Mouse (Mus musculus) hindbrain, embryonic 15.5 days (tissue): ENCODE data around the gene Cabcoco1. TPM values are rescaled to one million over a fixed set of nuclear protein-coding genes. Genes with fewer than 3 reads are reported as not detected.
A peak's percentile ranks its signal among the peaks of the same experiment; 100 is the strongest.

ENCODE experiments used
- ATAC-seq: fragments of 200-750 bp; cut with Nextera tagmentation; 2 replicates; pipeline ENCODE4 v1.8.0; 2017; ENCODE audit warnings: low read depth, moderate number of reproducible peaks, moderate TSS enrichment; ENCODE audit not compliant: low FRiP score
- H3K27ac ChIP-seq: fragments of 300-500 bp; sonication (generic); replicated peaks from 2 replicates; pipeline ENCODE4 v1.5.1; 2015; ENCODE audit warnings: mild to moderate bottlenecking, inconsistent platforms
- H3K27me3 ChIP-seq: fragments of 300-500 bp; sonication (generic); 2 replicates; pipeline ENCODE4 v1.6.1; 2015; ENCODE audit warnings: control low read depth, inconsistent platforms
- H3K36me3 ChIP-seq: fragments of 300-500 bp; sonication (generic); 2 replicates; pipeline ENCODE4 v1.6.1; 2015; ENCODE audit warnings: control low read depth, inconsistent platforms
- H3K4me1 ChIP-seq: fragments of 300-500 bp; sonication (generic); replicated peaks from 2 replicates; pipeline ENCODE4 v1.6.1; 2015; ENCODE audit warnings: control low read depth, inconsistent platforms
- H3K4me2 ChIP-seq: fragments of 300-500 bp; sonication (generic); 2 replicates; pipeline ENCODE4 v1.6.1; 2015; ENCODE audit warnings: moderate library complexity, mild to moderate bottlenecking, inconsistent platforms
- H3K4me3 ChIP-seq: fragments of 300-500 bp; sonication (generic); 2 replicates; pipeline ENCODE4 v1.5.1; 2015; ENCODE audit warnings: mild to moderate bottlenecking, inconsistent platforms
- H3K9ac ChIP-seq: fragments of 300-500 bp; sonication (generic); 2 replicates; pipeline ENCODE4 v1.6.1; 2015; ENCODE audit warnings: inconsistent platforms
- H3K9me3 ChIP-seq: fragments of 300-500 bp; sonication (generic); 2 replicates; pipeline ENCODE4 v1.6.1; 2016; ENCODE audit warnings: control low read depth, inconsistent platforms
- WGBS: fragments of 180-500 bp; shearing (Covaris S2); methylation state at CpG from one replicate; pipeline ENCODE4 v1.1.7; 2015; 5-methylcytosine and 5-hydroxymethylcytosine counted together
- polyA plus RNA-seq: library from polyadenylated mRNA; unstranded; fragments of >200 nt; fragmentation: Nextera tagmentation; extraction: Ambion mirVana; gene quantifications from 2 replicates; pipeline ENCODE4 v1.2.1, GENCODE M21; 2015

Gene Cabcoco1
- polyA plus RNA-seq, 1 experiment from 2014 or later: 3.4 TPM

GRCm38 (mm10) chr10:68550668-68551267 is 9.1 kb upstream of the Cabcoco1 start:
- Histone ChIP-seq H3K36me3 (no peaks in the 10 kb centered on the region), H3K9me3 (no peaks in the 10 kb centered on the region), H3K4me3 (no peak overlapping the region), H3K4me1 (no peaks in the 10 kb centered on the region; the same call in 1 of the 2 replicates), H3K27ac (peak overlapping the region; percentile 42), H3K9ac (no peak overlapping the region), H3K4me2 (no peak overlapping the region), H3K27me3 (no peaks in the 10 kb centered on the region)
- WGBS: 65% methylated on average over 9 of the region's 9 CpGs
- no peak for ATAC-seq

GRCm38 (mm10) chr10:68543107-68543506 is 1.4 kb upstream of the Cabcoco1 start:
- peaks cover 18% of the 10 kb centered on the region for H3K4me1 ChIP-seq
- WGBS: 74% methylated on average over 3 of the region's 3 CpGs
- H3K36me3 ChIP-seq: no peaks in the 10 kb centered on the region
- H3K9ac ChIP-seq: no peak overlapping the region
- no peak overlapping the region for H3K4me2 ChIP-seq
- no peaks in the 10 kb centered on the region for H3K9me3 ChIP-seq
- no peak overlapping the region for H3K4me3 ChIP-seq
- H3K27ac ChIP-seq: no peak overlapping the region
- H3K27me3 ChIP-seq: no peaks in the 10 kb centered on the region
- no peak for ATAC-seq

GRCm38 (mm10) chr10:68541943-68542420 is 286 bp upstream of the Cabcoco1 start:
- WGBS: 39% methylated on average over 7 of the region's 7 CpGs
- ATAC-seq: no peak
- no peak overlapping the region for H3K9ac ChIP-seq

GRCm38 (mm10) chr10:68540612-68541011 is 1.1 kb downstream of the Cabcoco1 start:
- Histone ChIP-seq H3K9me3 (no peaks in the 10 kb centered on the region), H3K4me1 (peaks cover 18% of the 10 kb centered on the region), H3K4me2 (peak overlapping the region; percentile 56), H3K27me3 (no peaks in the 10 kb centered on the region), H3K36me3 (no peaks in the 10 kb centered on the region), H3K4me3 (no peak overlapping the region), H3K27ac (peak overlapping the region; percentile 63), H3K9ac (no peak overlapping the region; the same call in 1 of the 2 replicates)
- peak; percentile 73; the same call in 1 of the 2 replicates for ATAC-seq
- 19% methylated on average over 3 of the region's 3 CpGs for WGBS

More at GRCm38 (mm10) chr10:68541943-68542420, 286 bp upstream of the Cabcoco1 start:
- no peaks in the 10 kb centered on the region for H3K36me3 ChIP-seq
- peak overlapping the region; percentile 34 for H3K4me3 ChIP-seq
- H3K27me3 ChIP-seq: no peaks in the 10 kb centered on the region
- no peak overlapping the region for H3K27ac ChIP-seq
- H3K4me1 ChIP-seq: peaks cover 18% of the 10 kb centered on the region
- peak overlapping the region; percentile 56 for H3K4me2 ChIP-seq
- H3K9me3 ChIP-seq: no peaks in the 10 kb centered on the region

- Histone ChIP-seq H3K9ac (no peak overlapping the region), H3K36me3 (no peaks in the 10 kb centered on the region), H3K27me3 (no peaks in the 10 kb centered on the region), H3K9me3 (no peaks in the 10 kb centered on the region), H3K27ac (no peak overlapping the region), H3K4me1 (peaks cover 18% of the 10 kb centered on the region), H3K4me3 (no peak overlapping the region), H3K4me2 (no peak overlapping the region)
- ATAC-seq: no peak
- 70% methylated on average over 4 of the region's 4 CpGs for WGBS
These were observed 4.3 kb downstream of the Cabcoco1 start for GRCm38 (mm10) chr10:68537261-68537950.

GRCm38 (mm10) chr10:68529364-68530049 is 12.2 kb downstream of the Cabcoco1 start:
- H3K4me1 ChIP-seq: no peaks in the 10 kb centered on the region
- H3K4me3 ChIP-seq: no peak overlapping the region
- WGBS: 92% methylated on average over 10 of the region's 10 CpGs
- no peaks in the 10 kb centered on the region for H3K36me3 ChIP-seq
- H3K9ac ChIP-seq: no peak overlapping the region
- H3K27me3 ChIP-seq: no peaks in the 10 kb centered on the region
- no peak for ATAC-seq
- no peak overlapping the region for H3K4me2 ChIP-seq
- no peak overlapping the region for H3K27ac ChIP-seq
- H3K9me3 ChIP-seq: no peaks in the 10 kb centered on the region

GRCm38 (mm10) chr10:68528958-68529357 is 12.7 kb downstream of the Cabcoco1 start:
- ATAC-seq: no peak
- H3K4me2 ChIP-seq: no peak overlapping the region
- H3K4me3 ChIP-seq: no peak overlapping the region
- no peak overlapping the region for H3K9ac ChIP-seq
- H3K4me1 ChIP-seq: no peaks in the 10 kb centered on the region
- H3K9me3 ChIP-seq: no peaks in the 10 kb centered on the region
- H3K27ac ChIP-seq: no peak overlapping the region
- no peaks in the 10 kb centered on the region for H3K27me3 ChIP-seq
- no peaks in the 10 kb centered on the region for H3K36me3 ChIP-seq
- WGBS: 80% methylated on average over 8 of the region's 8 CpGs

- Histone ChIP-seq H3K36me3 (no peaks in the 10 kb centered on the region), H3K27me3 (no peaks in the 10 kb centered on the region), H3K9me3 (no peaks in the 10 kb centered on the region), H3K27ac (no peak overlapping the region), H3K9ac (no peak overlapping the region), H3K4me1 (no peaks in the 10 kb centered on the region), H3K4me3 (no peak overlapping the region), H3K4me2 (no peak overlapping the region)
- 87% methylated on average over 4 of the region's 4 CpGs for WGBS
- ATAC-seq: no peak
These were observed 19.6 kb downstream of the Cabcoco1 start for GRCm38 (mm10) chr10:68522106-68522505.

- Histone ChIP-seq H3K4me1 (no peaks in the 10 kb centered on the region), H3K27me3 (no peaks in the 10 kb centered on the region), H3K9me3 (no peaks in the 10 kb centered on the region), H3K27ac (no peak overlapping the region), H3K36me3 (no peaks in the 10 kb centered on the region), H3K4me2 (no peak overlapping the region), H3K4me3 (no peak overlapping the region), H3K9ac (no peak overlapping the region)
- 87% methylated on average over 8 of the region's 8 CpGs for WGBS
- no peak for ATAC-seq
These were observed 29.2 kb downstream of the Cabcoco1 start for GRCm38 (mm10) chr10:68512433-68513019.

GRCm38 (mm10) chr10:68507741-68508140 is 34.0 kb downstream of the Cabcoco1 start:
- WGBS: 94% methylated on average over 3 of the region's 3 CpGs
- Histone ChIP-seq H3K27me3 (no peaks in the 10 kb centered on the region), H3K4me2 (no peak overlapping the region), H3K9me3 (no peaks in the 10 kb centered on the region), H3K9ac (no peak overlapping the region), H3K4me1 (no peaks in the 10 kb centered on the region), H3K27ac (no peak overlapping the region), H3K36me3 (no peaks in the 10 kb centered on the region), H3K4me3 (no peak overlapping the region)
- ATAC-seq: no peak

- Histone ChIP-seq H3K4me3 (no peak overlapping the region), H3K36me3 (no peaks in the 10 kb centered on the region), H3K4me2 (no peak overlapping the region), H3K27ac (no peak overlapping the region), H3K9ac (no peak overlapping the region), H3K27me3 (no peaks in the 10 kb centered on the region), H3K4me1 (no peaks in the 10 kb centered on the region), H3K9me3 (no peaks in the 10 kb centered on the region)
- ATAC-seq: no peak
- 89% methylated on average over 4 of the region's 4 CpGs for WGBS
These were observed 35.5 kb downstream of the Cabcoco1 start for GRCm38 (mm10) chr10:68506242-68506641.
